Mouse (Mus musculus): ENCODE data around the gene Olfr195. TPM values are rescaled to one million over a fixed set of nuclear protein-coding genes. Genes with fewer than 3 reads are reported as not detected.
"Not testable (repeated sequence)": the region's sequence is repeated elsewhere in the genome, so short reads cannot be mapped to it uniquely, and the experiment has no call there.

The Olfr195 gene
- not detected in 2 replicates for polyA plus RNA-seq (2015; fragmentation: Nextera tagmentation; extraction: Ambion mirVana)

DNA sequence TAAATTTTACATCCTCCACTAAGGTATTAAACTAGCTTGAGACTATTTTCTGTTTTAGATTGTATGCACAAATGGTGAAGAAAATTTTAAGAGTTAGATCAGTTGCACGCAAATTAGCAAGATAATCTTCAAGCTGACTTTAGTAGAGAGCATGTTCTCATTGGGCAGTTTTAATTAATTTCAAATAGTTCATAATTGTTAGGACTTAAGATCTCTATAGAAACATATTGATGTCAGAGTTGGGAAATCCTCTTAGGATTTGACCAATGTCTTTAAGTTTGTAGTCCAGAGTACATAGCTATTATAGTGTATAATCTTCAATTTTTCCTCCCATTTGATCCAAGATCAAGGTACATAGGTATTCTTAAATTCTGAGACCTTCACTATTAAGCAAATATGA lies at the start of gene Olfr195:
Olfr195 (plus strand) TSS at position 301 of the 400 bp plus-strand sequence.
- Histone ChIP-seq H3K4me1 (replicated peaks) (no peaks in the 10 kb centered on the region), H3K9me3 (replicated peaks) (peaks cover 4% of the 10 kb centered on the region; the same call in 1 of the 2 replicates), H3K27me3 (no peaks in the 10 kb centered on the region), H3K27ac (no peak within 1 kb of the TSS), H3K36me3 (no peaks in the 10 kb centered on the region), H3K4me3 (replicated peaks) (no peak within 1 kb of the TSS), H3K9ac (no peak within 1 kb of the TSS), H3K4me2 (no peak within 1 kb of the TSS)
- 71% methylated on average over 1 of the region's 1 CpGs for WGBS (ENCODE audit: insufficient replicate concordance)
- DNase-seq = no peak
- ATAC-seq (ENCODE audit: low read depth) = no peak

DNA sequence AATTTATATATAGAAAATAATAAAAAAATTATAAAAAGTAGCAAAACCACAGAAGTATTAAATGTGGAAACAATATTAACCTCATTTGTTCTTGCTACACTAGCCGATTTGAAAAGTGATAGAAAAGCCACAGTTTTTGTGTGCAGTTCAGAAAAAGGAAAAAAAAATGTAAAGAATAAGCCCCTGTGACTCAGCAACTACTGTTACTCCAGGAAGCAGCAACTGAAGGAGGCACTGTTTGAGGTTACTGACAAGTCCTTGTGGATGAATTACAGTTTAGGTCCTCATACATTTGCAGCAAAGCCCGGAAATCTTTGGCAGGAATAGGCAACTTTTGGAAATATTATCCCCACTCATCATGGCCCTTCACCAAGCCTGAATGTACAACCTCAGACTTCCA lies 41.5 kb upstream of the Olfr195 start:
- 61% methylated on average over 2 of the region's 2 CpGs for WGBS (ENCODE audit: insufficient replicate concordance)
- ATAC-seq (ENCODE audit: low read depth) = no peak

GRCm38 (mm10) chr16:59108522-59108921 lies 38.3 kb upstream of the Olfr195 start:
- H3K4me2 ChIP-seq; H3K4me3 ChIP-seq (replicated peaks); ATAC-seq (ENCODE audit: low read depth); H3K36me3 ChIP-seq; H3K9ac ChIP-seq; H3K4me1 ChIP-seq (replicated peaks); H3K9me3 ChIP-seq (replicated peaks); DNase-seq; H3K27ac ChIP-seq; H3K27me3 ChIP-seq: not testable (repeated sequence)
- WGBS (ENCODE audit: insufficient replicate concordance) = 33% methylated on average over 5 of the region's 5 CpGs

More for the DNA sequence above, 41.5 kb upstream of the Olfr195 start:
- Histone ChIP-seq H3K9me3 (replicated peaks) (no peaks in the 10 kb centered on the region), H3K4me1 (replicated peaks) (no peaks in the 10 kb centered on the region), H3K27ac (no peak overlapping the region), H3K4me2 (no peak overlapping the region), H3K27me3 (no peaks in the 10 kb centered on the region), H3K9ac (no peak overlapping the region), H3K4me3 (replicated peaks) (no peak overlapping the region), H3K36me3 (no peaks in the 10 kb centered on the region)
- no peak for DNase-seq

DNA sequence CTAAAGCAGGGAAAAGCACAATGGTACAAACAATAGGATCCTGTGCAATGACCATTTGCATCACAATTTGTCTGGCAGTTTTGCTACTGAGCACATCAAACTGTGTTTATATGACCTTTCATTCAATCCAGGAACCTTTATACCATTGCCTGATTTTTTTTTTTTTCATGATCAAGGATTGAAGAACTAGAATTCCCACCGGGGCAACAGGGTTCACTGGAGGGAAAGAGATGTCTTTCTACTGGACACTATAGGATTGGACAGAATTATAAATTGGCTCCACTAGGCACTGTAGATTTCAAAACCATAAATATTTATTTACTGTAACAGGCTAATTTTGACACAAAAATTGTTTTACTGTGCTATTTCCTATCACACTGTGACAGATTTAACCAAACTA lies 35.1 kb upstream of the Olfr195 start, which contains the start of gene Olfr193:
Olfr193 (minus strand) TSS at position 101 of the 400 bp plus-strand sequence.
- ATAC-seq (ENCODE audit: low read depth) (no peak), DNase-seq (no peak)
- no peaks in the 10 kb centered on the region for H3K9me3 ChIP-seq (replicated peaks)
- no peaks in the 10 kb centered on the region for H3K4me1 ChIP-seq (replicated peaks)
- no peaks in the 10 kb centered on the region for H3K27me3 ChIP-seq
- WGBS (ENCODE audit: insufficient replicate concordance) = 50% methylated on average over 1 of the region's 1 CpGs
- no peak within 1 kb of the TSS for H3K27ac ChIP-seq
- H3K4me3 ChIP-seq (replicated peaks) = no peak within 1 kb of the TSS
- H3K36me3 ChIP-seq = no peaks in the 10 kb centered on the region
- no peak within 1 kb of the TSS for H3K9ac ChIP-seq
- H3K4me2 ChIP-seq = no peak within 1 kb of the TSS

DNA sequence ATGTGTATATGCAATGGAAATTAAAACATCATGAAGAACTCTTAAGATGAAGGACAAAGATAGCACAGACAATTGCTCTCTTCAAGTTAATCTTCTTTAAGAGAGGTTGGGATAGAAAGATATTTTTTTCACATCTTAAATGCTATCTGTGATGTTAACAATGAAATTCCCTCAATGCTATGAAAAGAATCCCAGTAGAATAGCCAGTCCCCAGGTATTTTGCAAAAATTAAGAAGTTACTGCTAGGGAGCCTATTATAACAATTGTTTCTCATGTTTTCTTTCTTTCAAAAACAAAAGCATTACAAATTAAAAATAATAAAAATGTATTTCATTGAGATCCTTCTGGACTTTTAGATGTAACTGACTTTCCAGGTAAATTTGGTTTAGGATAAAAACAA lies 25.9 kb upstream of the Olfr195 start, which contains the start of gene Olfr194:
Olfr194 (minus strand) TSS at position 101 of the 400 bp plus-strand sequence.
- no peak within 1 kb of the TSS for H3K9ac ChIP-seq
- no peak within 1 kb of the TSS for H3K27ac ChIP-seq
- no peak within 1 kb of the TSS for H3K4me2 ChIP-seq
- H3K4me3 ChIP-seq (replicated peaks) = no peak within 1 kb of the TSS
- H3K4me1 ChIP-seq (replicated peaks) = no peaks in the 10 kb centered on the region
- DNase-seq (no peak), ATAC-seq (ENCODE audit: low read depth) (no peak)
- H3K27me3 ChIP-seq = no peaks in the 10 kb centered on the region
- H3K36me3 ChIP-seq = no peaks in the 10 kb centered on the region
- no peaks in the 10 kb centered on the region for H3K9me3 ChIP-seq (replicated peaks)

- DNase-seq (no peak), ATAC-seq (ENCODE audit: low read depth) (no peak)
- H3K27me3 ChIP-seq = no peaks in the 10 kb centered on the region
- no peak overlapping the region for H3K4me3 ChIP-seq (replicated peaks)
- no peak overlapping the region for H3K27ac ChIP-seq
- 60% methylated on average over 1 of the region's 1 CpGs for WGBS (ENCODE audit: insufficient replicate concordance)
- H3K9ac ChIP-seq = no peak overlapping the region
- H3K9me3 ChIP-seq (replicated peaks) = peaks cover 5% of the 10 kb centered on the region; the same call in 1 of the 2 replicates
- no peak overlapping the region for H3K4me2 ChIP-seq
- H3K4me1 ChIP-seq (replicated peaks) = no peaks in the 10 kb centered on the region
- no peaks in the 10 kb centered on the region for H3K36me3 ChIP-seq
Observed at GRCm38 (mm10) chr16:59130740-59131139, 16.1 kb upstream of the Olfr195 start.

- ATAC-seq (ENCODE audit: low read depth) = no peak
- Histone ChIP-seq H3K9me3 (replicated peaks) (peaks cover 4% of the 10 kb centered on the region; the same call in 1 of the 2 replicates), H3K27ac (no peak overlapping the region), H3K4me2 (no peak overlapping the region), H3K4me1 (replicated peaks) (no peaks in the 10 kb centered on the region), H3K4me3 (replicated peaks) (no peak overlapping the region), H3K27me3 (no peaks in the 10 kb centered on the region), H3K9ac (no peak overlapping the region), H3K36me3 (no peaks in the 10 kb centered on the region)
- no peak for DNase-seq
Observed at GRCm38 (mm10) chr16:59141105-59141504, 5.7 kb upstream of the Olfr195 start.

GRCm38 (mm10) chr16:59151996-59152395 lies 5.2 kb downstream of the Olfr195 start:
- Histone ChIP-seq H3K27ac (no peak overlapping the region), H3K4me3 (replicated peaks) (no peak overlapping the region), H3K4me1 (replicated peaks) (no peaks in the 10 kb centered on the region), H3K27me3 (no peaks in the 10 kb centered on the region), H3K36me3 (no peaks in the 10 kb centered on the region), H3K4me2 (no peak overlapping the region), H3K9me3 (replicated peaks) (no peaks in the 10 kb centered on the region), H3K9ac (no peak overlapping the region)
- no peak for ATAC-seq (ENCODE audit: low read depth)
- WGBS (ENCODE audit: insufficient replicate concordance) = 52% methylated on average over 2 of the region's 2 CpGs
- DNase-seq = no peak

DNA sequence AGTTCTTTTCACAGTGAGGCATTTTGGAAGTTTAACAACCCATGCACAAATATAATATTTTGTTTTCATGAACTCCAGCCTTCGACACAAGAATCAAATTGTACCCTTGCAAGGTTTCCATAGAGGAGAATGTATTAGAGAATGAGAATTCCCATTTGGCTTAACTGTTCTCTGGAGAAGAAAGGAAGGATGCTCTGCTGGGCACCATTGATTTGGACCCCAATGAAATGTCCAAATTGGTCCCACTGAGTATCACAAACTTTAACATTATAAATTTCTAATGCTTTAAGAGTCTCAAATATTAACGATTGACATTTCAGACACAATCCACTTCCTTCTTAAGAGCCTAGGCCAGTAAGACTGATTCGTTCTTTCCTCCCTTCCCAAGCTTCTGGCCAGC lies 23.5 kb downstream of the Olfr195 start, which contains the start of gene Olfr196:
Olfr196 (minus strand) TSS at position 101 of the 400 bp plus-strand sequence.
- no peak within 1 kb of the TSS for H3K27ac ChIP-seq
- H3K4me2 ChIP-seq = no peak within 1 kb of the TSS
- H3K4me1 ChIP-seq (replicated peaks) = no peaks in the 10 kb centered on the region
- H3K9me3 ChIP-seq (replicated peaks) = no peaks in the 10 kb centered on the region
- no peaks in the 10 kb centered on the region for H3K27me3 ChIP-seq
- WGBS (ENCODE audit: insufficient replicate concordance) = 43% methylated on average over 3 of the region's 3 CpGs
- DNase-seq = no peak
- no peak within 1 kb of the TSS for H3K9ac ChIP-seq
- H3K4me3 ChIP-seq (replicated peaks) = no peak within 1 kb of the TSS
- no peak for ATAC-seq (ENCODE audit: low read depth)
- no peaks in the 10 kb centered on the region for H3K36me3 ChIP-seq

Other genes with a start within 250 kb of the Olfr195 start
- not detected in 2 replicates for gene Olfr181, start 218.3 kb upstream of the Olfr195 start, polyA plus RNA-seq (2015; fragmentation: Nextera tagmentation; extraction: Ambion mirVana)
- gene Olfr180, start 217.7 kb upstream of the Olfr195 start, polyA plus RNA-seq (2015; fragmentation: Nextera tagmentation; extraction: Ambion mirVana) = not detected in 2 replicates
- not detected in 2 replicates for gene Olfr183, start 151.7 kb upstream of the Olfr195 start, polyA plus RNA-seq (2015; fragmentation: Nextera tagmentation; extraction: Ambion mirVana)
- gene Olfr186, start 116.8 kb upstream of the Olfr195 start, polyA plus RNA-seq (2015; fragmentation: Nextera tagmentation; extraction: Ambion mirVana) = not detected in 2 replicates
- gene Olfr187, start 107.3 kb upstream of the Olfr195 start, polyA plus RNA-seq (2015; fragmentation: Nextera tagmentation; extraction: Ambion mirVana) = not detected in 2 replicates
- gene Olfr190, start 69.0 kb upstream of the Olfr195 start, polyA plus RNA-seq (2015; fragmentation: Nextera tagmentation; extraction: Ambion mirVana) = not detected in 2 replicates
- gene Olfr191, start 57.2 kb upstream of the Olfr195 start, polyA plus RNA-seq (2015; fragmentation: Nextera tagmentation; extraction: Ambion mirVana) = not detected in 2 replicates
- gene Olfr193, start 35.2 kb upstream of the Olfr195 start, polyA plus RNA-seq (2015; fragmentation: Nextera tagmentation; extraction: Ambion mirVana) = not detected in 2 replicates
- gene Olfr194, start 26.0 kb upstream of the Olfr195 start, polyA plus RNA-seq (2015; fragmentation: Nextera tagmentation; extraction: Ambion mirVana) = not detected in 2 replicates
- not detected in 2 replicates for gene Olfr196, start 23.4 kb downstream of the Olfr195 start, polyA plus RNA-seq (2015; fragmentation: Nextera tagmentation; extraction: Ambion mirVana)
- gene Olfr198, start 56.5 kb downstream of the Olfr195 start, polyA plus RNA-seq (2015; fragmentation: Nextera tagmentation; extraction: Ambion mirVana) = not detected in 2 replicates
- gene Olfr199, start 72.7 kb downstream of the Olfr195 start, polyA plus RNA-seq (2015; fragmentation: Nextera tagmentation; extraction: Ambion mirVana) = not detected in 2 replicates
- 0.15 and 0.31 TPM in 2 replicates for gene Olfr201, start 125.6 kb downstream of the Olfr195 start, polyA plus RNA-seq (2015; fragmentation: Nextera tagmentation; extraction: Ambion mirVana)
- gene Olfr202, start 139.7 kb downstream of the Olfr195 start, polyA plus RNA-seq (2015; fragmentation: Nextera tagmentation; extraction: Ambion mirVana) = not detected in 2 replicates
- not detected in 2 replicates for gene Olfr203, start 151.8 kb downstream of the Olfr195 start, polyA plus RNA-seq (2015; fragmentation: Nextera tagmentation; extraction: Ambion mirVana)
- not detected in 2 replicates for gene Olfr204, start 171.2 kb downstream of the Olfr195 start, polyA plus RNA-seq (2015; fragmentation: Nextera tagmentation; extraction: Ambion mirVana)
- gene Olfr205, start 184.1 kb downstream of the Olfr195 start, polyA plus RNA-seq (2015; fragmentation: Nextera tagmentation; extraction: Ambion mirVana) = not detected in 2 replicates
- not detected in 2 replicates for gene Olfr206, start 202.2 kb downstream of the Olfr195 start, polyA plus RNA-seq (2015; fragmentation: Nextera tagmentation; extraction: Ambion mirVana)
- gene Olfr209, start 216.9 kb downstream of the Olfr195 start, polyA plus RNA-seq (2015; fragmentation: Nextera tagmentation; extraction: Ambion mirVana) = not detected in 2 replicates